Mouse (Mus musculus): Measurements from ENCODE around the gene Lrrk2.

- TF ChIP-seq GATA1 (IDR thresholded peaks at IDR 0.05; ENCODE audit: low read length) (no peak), TAL1 (IDR thresholded peaks at IDR 0.05; ENCODE audit: low read length) (no peak)
These were observed 7.4 kb upstream of the Lrrk2 start for GRCm38 (mm10) chr15:91665530-91665929.

Measured in erythroblast, embryonic 14.5 days (primary cell).